Mouse (Mus musculus) CH12.LX (cell line): ENCODE measurements around the gene Map3k14. TPM values are rescaled to one million over a fixed set of nuclear protein-coding genes. Genes with fewer than 3 reads are reported as not detected.
A peak's percentile ranks its signal among the peaks of the same experiment; 100 is the strongest.

Source experiments
- DNase-seq: peaks from one replicate; pipeline ENCODE4 v3.0.0-alpha.2; 2013; ENCODE audit errors: extremely low read depth
- H3K27ac ChIP-seq: 2 replicates; pipeline ENCODE4 v1.5.1; 2012; ENCODE audit warnings: low read depth, mild to moderate bottlenecking, control low read depth, moderate library complexity; ENCODE audit not compliant: insufficient read depth
- H3K27me3 ChIP-seq: replicated peaks from 2 replicates; pipeline ENCODE3; 2012; ENCODE audit warnings: inconsistent platforms
- H3K36me3 ChIP-seq, 2 experiments: replicated peaks in 1 of 2; 2 replicates each; pipeline versions ENCODE3 to v1.6.1; 2012; ENCODE audit warnings: inconsistent platforms in 1 of 2, low read length in 1 of 2, mild to moderate bottlenecking in 1 of 2, mixed read lengths in 1 of 2, moderate library complexity in 1 of 2; ENCODE audit not compliant: control insufficient read depth in 1 of 2, insufficient read depth in 1 of 2
- H3K4me1 ChIP-seq, 2 experiments: 2 replicates each; pipeline ENCODE4 v1.6.1; 2012; ENCODE audit warnings: inconsistent platforms in 1 of 2, moderate library complexity in 1 of 2; ENCODE audit not compliant: insufficient read depth in 2 of 2, control insufficient read depth in 1 of 2
- H3K4me2 ChIP-seq: 2 replicates; pipeline ENCODE4 v1.6.1; 2012; ENCODE audit warnings: low read depth, mild to moderate bottlenecking, control low read depth; ENCODE audit not compliant: poor library complexity, insufficient read depth, severe bottlenecking
- H3K4me3 ChIP-seq, 3 experiments: fragments of 150-350 bp in 1 of 3; sonication (generic) in 1 of 3; replicated peaks in 1 of 3; 2 replicates each; pipeline versions ENCODE3 to v1.5.1; 2011 to 2012; ENCODE audit warnings: low read depth in 2 of 3, low read length in 2 of 3, mild to moderate bottlenecking in 2 of 3, moderate library complexity in 2 of 3, control low read depth in 1 of 3, improper control_type of control experiment in 1 of 3, inconsistent platforms in 1 of 3, mixed read lengths in 1 of 3; ENCODE audit not compliant: poor library complexity in 1 of 3
- H3K79me2 ChIP-seq: replicated peaks from 2 replicates; pipeline ENCODE4 v1.6.1; 2012; ENCODE audit warnings: mild to moderate bottlenecking, moderate library complexity; ENCODE audit not compliant: control insufficient read depth, poor library complexity, insufficient read depth, severe bottlenecking; ENCODE audit errors: extremely low read depth
- H3K9ac ChIP-seq: 2 replicates; pipeline ENCODE4 v1.6.1; 2012; ENCODE audit warnings: low read depth, mild to moderate bottlenecking, control low read depth, moderate library complexity; ENCODE audit not compliant: insufficient read depth
- H3K9me3 ChIP-seq: replicated peaks from 2 replicates; pipeline ENCODE3; 2012; ENCODE audit warnings: low read length, inconsistent platforms, mixed read lengths
- BHLHE40 ChIP-seq: IDR thresholded peaks from 2 replicates; pipeline ENCODE4 v1.6.1; 2011; ENCODE audit warnings: mild to moderate bottlenecking, low read depth, low read length, improper control_type of control experiment
- CHD1 ChIP-seq: IDR thresholded peaks from 2 replicates; pipeline ENCODE4 v1.6.1; 2012; ENCODE audit warnings: low read depth, low read length, improper control_type of control experiment, inconsistent platforms
- CHD2 ChIP-seq: IDR thresholded peaks from 2 replicates; pipeline ENCODE4 v1.6.1; 2011; ENCODE audit warnings: low read length, improper control_type of control experiment
- CTCF ChIP-seq, 2 experiments: IDR thresholded peaks in 1 of 2; conservative IDR thresholded peaks in 1 of 2; 2 replicates each; pipeline ENCODE4 v1.5.1; 2011 to 2012; ENCODE audit warnings: low read depth in 2 of 2, low read length in 2 of 2, improper control_type of control experiment in 1 of 2, inconsistent platforms in 1 of 2, mild to moderate bottlenecking in 1 of 2, moderate library complexity in 1 of 2
- E2F4 ChIP-seq: IDR thresholded peaks from 2 replicates; pipeline ENCODE4 v1.6.1; 2011; ENCODE audit warnings: low read depth, low read length, improper control_type of control experiment; ENCODE audit not compliant: insufficient replicate concordance
- ELF1 ChIP-seq: IDR thresholded peaks from 2 replicates; pipeline ENCODE4 v1.6.1; 2014; ENCODE audit warnings: low read depth, mild to moderate bottlenecking, inconsistent platforms, low read length, improper control_type of control experiment
- EP300 ChIP-seq: IDR thresholded peaks from 2 replicates; pipeline ENCODE4 v1.6.1; 2011; ENCODE audit warnings: low read length, improper control_type of control experiment
- ETS1 ChIP-seq: conservative IDR thresholded peaks from 2 replicates; pipeline ENCODE4 v1.6.1; 2012; ENCODE audit warnings: low read depth, mild to moderate bottlenecking, inconsistent platforms, low read length, improper control_type of control experiment, moderate library complexity
- GABPA ChIP-seq: IDR thresholded peaks from 2 replicates; pipeline ENCODE4 v1.6.1; 2012; ENCODE audit warnings: low read depth, low read length, improper control_type of control experiment, inconsistent platforms; ENCODE audit not compliant: insufficient replicate concordance
- HCFC1 ChIP-seq: IDR thresholded peaks from 2 replicates; pipeline ENCODE4 v1.6.1; 2012; ENCODE audit warnings: low read depth, mild to moderate bottlenecking, inconsistent platforms, low read length, improper control_type of control experiment
- IRF4 ChIP-seq: IDR thresholded peaks from 2 replicates; pipeline ENCODE4 v1.6.1; 2014; ENCODE audit warnings: low read depth, mild to moderate bottlenecking, inconsistent platforms, low read length, improper control_type of control experiment
- JUN ChIP-seq: IDR thresholded peaks from 2 replicates; pipeline ENCODE4 v1.6.1; 2011; ENCODE audit warnings: low read depth, mild to moderate bottlenecking, low read length, improper control_type of control experiment, moderate library complexity; ENCODE audit not compliant: insufficient read depth
- JUND ChIP-seq: conservative IDR thresholded peaks from 2 replicates; pipeline ENCODE4 v1.6.1; 2011; ENCODE audit warnings: low read depth, low read length, improper control_type of control experiment
- KAT2A ChIP-seq: IDR thresholded peaks from 2 replicates; pipeline ENCODE4 v1.6.1; 2012; ENCODE audit warnings: low read length, improper control_type of control experiment, inconsistent platforms; ENCODE audit not compliant: insufficient replicate concordance
- MAFK ChIP-seq: IDR thresholded peaks from 2 replicates; pipeline ENCODE4 v1.6.1; 2011; ENCODE audit warnings: low read length, improper control_type of control experiment; ENCODE audit not compliant: insufficient replicate concordance
- MAX ChIP-seq: IDR thresholded peaks from 2 replicates; pipeline ENCODE4 v1.6.1; 2011; ENCODE audit warnings: low read length, improper control_type of control experiment
- MAZ ChIP-seq: IDR thresholded peaks from 2 replicates; pipeline ENCODE4 v1.6.1; 2012; ENCODE audit warnings: low read depth, mild to moderate bottlenecking, inconsistent platforms, low read length, improper control_type of control experiment, moderate library complexity
- MEF2A ChIP-seq: IDR thresholded peaks from 2 replicates; pipeline ENCODE4 v1.6.1; 2014; ENCODE audit warnings: low read depth, mild to moderate bottlenecking, inconsistent platforms, low read length, improper control_type of control experiment, borderline replicate concordance
- MXI1 ChIP-seq: IDR thresholded peaks from 2 replicates; pipeline ENCODE4 v1.6.1; 2011; ENCODE audit warnings: mild to moderate bottlenecking, low read depth, low read length, improper control_type of control experiment
- MYC ChIP-seq: IDR thresholded peaks from 2 replicates; pipeline ENCODE4 v1.6.1; 2011; ENCODE audit warnings: low read depth, mild to moderate bottlenecking, improper control_type of control experiment, low read length
- NELFE ChIP-seq: IDR thresholded peaks from 2 replicates; pipeline ENCODE4 v1.6.1; 2011; ENCODE audit warnings: low read depth, low read length, improper control_type of control experiment
- NRF1 ChIP-seq: IDR thresholded peaks from 2 replicates; pipeline ENCODE4 v1.6.1; 2014; ENCODE audit warnings: low read depth, mild to moderate bottlenecking, inconsistent platforms, low read length, improper control_type of control experiment, moderate library complexity
- PAX5 ChIP-seq: IDR thresholded peaks from 2 replicates; pipeline ENCODE4 v1.6.1; 2012; ENCODE audit warnings: low read length, inconsistent platforms, mixed read lengths
- POLR2A ChIP-seq: IDR thresholded peaks from 2 replicates; pipeline ENCODE4 v1.6.1; 2011; ENCODE audit warnings: low read depth, mild to moderate bottlenecking, improper control_type of control experiment, low read length
- POLR2AphosphoS2 ChIP-seq: IDR thresholded peaks from 2 replicates; pipeline ENCODE4 v1.6.1; 2011; ENCODE audit warnings: low read depth, low read length, improper control_type of control experiment
- RAD21 ChIP-seq: IDR thresholded peaks from 2 replicates; pipeline ENCODE4 v1.6.1; 2011; ENCODE audit warnings: low read depth, mild to moderate bottlenecking, low read length, improper control_type of control experiment, moderate library complexity
- RCOR1 ChIP-seq: conservative IDR thresholded peaks from 2 replicates; pipeline ENCODE4 v1.6.1; 2012; ENCODE audit warnings: low read depth, mild to moderate bottlenecking, inconsistent platforms, low read length, improper control_type of control experiment
- SIN3A ChIP-seq: IDR thresholded peaks from 2 replicates; pipeline ENCODE4 v1.6.1; 2012; ENCODE audit warnings: low read length, improper control_type of control experiment, inconsistent platforms
- SMC3 ChIP-seq: IDR thresholded peaks from 2 replicates; pipeline ENCODE4 v1.6.1; 2011; ENCODE audit warnings: low read depth, low read length, improper control_type of control experiment
- TBP ChIP-seq: conservative IDR thresholded peaks from 2 replicates; pipeline ENCODE4 v1.6.1; 2011; ENCODE audit warnings: low read depth, low read length, improper control_type of control experiment
- TCF12 ChIP-seq: IDR thresholded peaks from 2 replicates; pipeline ENCODE4 v1.6.1; 2014; ENCODE audit warnings: low read depth, mild to moderate bottlenecking, inconsistent platforms, low read length, improper control_type of control experiment
- UBTF ChIP-seq: IDR thresholded peaks from 2 replicates; pipeline ENCODE4 v1.6.1; 2012; ENCODE audit warnings: low read depth, mild to moderate bottlenecking, inconsistent platforms, low read length, improper control_type of control experiment, moderate library complexity
- USF1 ChIP-seq: IDR thresholded peaks from 2 replicates; pipeline ENCODE4 v1.6.1; 2014; ENCODE audit warnings: low read depth, mild to moderate bottlenecking, inconsistent platforms, low read length, improper control_type of control experiment
- USF2 ChIP-seq: conservative IDR thresholded peaks from 2 replicates; pipeline ENCODE4 v1.6.1; 2011; ENCODE audit warnings: low read depth, low read length, improper control_type of control experiment
- ZC3H11A ChIP-seq: IDR thresholded peaks from 2 replicates; pipeline ENCODE4 v1.6.1; 2012; ENCODE audit warnings: low read depth, mild to moderate bottlenecking, inconsistent platforms, low read length, improper control_type of control experiment
- ZKSCAN1 ChIP-seq: IDR thresholded peaks from 2 replicates; pipeline ENCODE4 v1.6.1; 2012; ENCODE audit warnings: low read depth, inconsistent platforms, low read length, improper control_type of control experiment, borderline replicate concordance
- ZMIZ1 ChIP-seq: IDR thresholded peaks from 2 replicates; pipeline ENCODE4 v1.6.1; 2012; ENCODE audit warnings: low read depth, mild to moderate bottlenecking, inconsistent platforms, low read length, improper control_type of control experiment
- ZNF384 ChIP-seq: IDR thresholded peaks from 2 replicates; pipeline ENCODE4 v1.6.1; 2012; ENCODE audit warnings: low read depth, low read length, improper control_type of control experiment, inconsistent platforms
- dilution Hi-C: fragments of 300-500 bp; cut with MboI; formaldehyde crosslinking; loops from 2 replicates; pipeline ENCODE4 v1.14.3; 2020; ENCODE audit warnings: low sequenced_read_pairs; ENCODE audit not compliant: extremely low pct_unique_long_range_greater_than_20kb, extremely low pct_ligation_motif_present
- in situ Hi-C: fragments of 300-500 bp; cut with MboI; formaldehyde crosslinking; loops from 3 replicates; pipeline ENCODE4 v1.14.3; 2019; ENCODE audit warnings: low sequenced_read_pairs, low pct_ligation_motif_present, low pct_unique_long_range_greater_than_20kb, mixed read lengths
- polyA plus RNA-seq: library from polyadenylated mRNA; unstranded; fragments of >175 nt; gene quantifications from 2 replicates; pipeline ENCODE4 v1.2.1, GENCODE M21; 2012; ENCODE audit warnings: low read depth; ENCODE audit not compliant: insufficient read length
- total RNA-seq, 2 experiments: library from RNA; depleted of rRNA; stranded (reverse); fragments of 300-350 nt in 1 of 2; fragments of >200 nt in 1 of 2; gene quantifications; 2 replicates each; pipeline ENCODE4 v1.2.3; 2012 to 2014

Gene Map3k14
- total and polyA plus RNA-seq, 3 experiments: 4.5 to 11.2 (median 9.9) TPM

- Histone ChIP-seq H3K4me2 (peak overlapping the region; percentile 59), H3K27me3 (no peaks in the 10 kb centered on the region), H3K9ac (peak overlapping the region; percentile 15; the same call in 1 of the 2 replicates), H3K36me3 (no peaks in the 10 kb centered on the region), H3K27ac (0 out of 2 replicates have a peak overlapping the region, but pooled peaks have one; percentile 1), H3K79me2 (no peaks in the 10 kb centered on the region), H3K4me1 (peaks cover 22 to 51% of the 10 kb centered on the region in 2 experiments), H3K9me3 (no peaks in the 10 kb centered on the region), H3K4me3 (no peak overlapping the region)
- dilution Hi-C loops: no loop called here
- no peak for TF ChIP-seq KAT2A
- 0 out of 2 replicates have a peak, but pooled peaks have one; percentile 5 for TF ChIP-seq MAZ
- peak; percentile 93 for TF ChIP-seq CHD2
- TF ChIP-seq POLR2A: peak; percentile 37; the same call in 1 of the 2 replicates
- TF ChIP-seq CHD1: 0 out of 2 replicates have a peak, but pooled peaks have one; percentile 60
- no peak for TF ChIP-seq ZKSCAN1
- TF ChIP-seq TBP: 0 out of 2 replicates have a peak, but pooled peaks have one; percentile 35
- no peak for TF ChIP-seq ZMIZ1
- peak; percentile 88 for TF ChIP-seq MAX
- no peak for TF ChIP-seq USF1
- 0 out of 2 replicates have a peak, but pooled peaks have one; percentile 22 for TF ChIP-seq NRF1
- TF ChIP-seq TCF12: peak; percentile 56
- peak; percentile 86 for TF ChIP-seq ZNF384
- TF ChIP-seq HCFC1: peak; percentile 52
- peak; percentile 44; the same call in 1 of the 2 replicates for TF ChIP-seq MAFK
- peak; percentile 78 for TF ChIP-seq JUN
- TF ChIP-seq IRF4: peak; percentile 75; the same call in 1 of the 2 replicates
- TF ChIP-seq ZC3H11A: no peak
- peak; percentile 86 for TF ChIP-seq ELF1
- peak; percentile 54; the same call in 1 of the 2 replicates for TF ChIP-seq ETS1
- peak; percentile 88 for TF ChIP-seq MYC
- no peak; the same call in 1 of the 2 replicates for TF ChIP-seq RAD21
- no peak for TF ChIP-seq UBTF
- peak; percentile 52 for TF ChIP-seq NELFE
- peak; percentile 83 for TF ChIP-seq EP300
- TF ChIP-seq SMC3: no peak
- TF ChIP-seq GABPA: no peak
- TF ChIP-seq MEF2A: peak; percentile 70; the same call in 1 of the 2 replicates
- no peak for TF ChIP-seq PAX5
- peak; percentile 70; the same call in 1 of the 2 replicates for TF ChIP-seq E2F4
- TF ChIP-seq MXI1: peak; percentile 58; the same call in 1 of the 2 replicates
- TF ChIP-seq SIN3A: peak; percentile 65; the same call in 1 of the 2 replicates
- no peak for TF ChIP-seq RCOR1
- peak in 1 of 2 experiments; percentile 43; a peak in 2 of 4 replicates for TF ChIP-seq CTCF (conservative IDR thresholded peaks at IDR 0.05 in 1 of 2, IDR thresholded peaks at IDR 0.05 in 1 of 2; ENCODE audit: low read depth in 2 of 2, low read length in 2 of 2)
- peak; percentile 66 for TF ChIP-seq JUND
- no peak for TF ChIP-seq USF2
- peak; percentile 76 for TF ChIP-seq BHLHE40
- no peak for TF ChIP-seq POLR2AphosphoS2
- DNase-seq: peak; percentile 87
- in situ Hi-C loops: no loop called here
These were observed 42.8 kb upstream of the Map3k14 start for GRCm38 (mm10) chr11:103309956-103310574.
